Comparison of ENCODE assay signal across 8 mouse cellular contexts in the genomic region with DNA sequence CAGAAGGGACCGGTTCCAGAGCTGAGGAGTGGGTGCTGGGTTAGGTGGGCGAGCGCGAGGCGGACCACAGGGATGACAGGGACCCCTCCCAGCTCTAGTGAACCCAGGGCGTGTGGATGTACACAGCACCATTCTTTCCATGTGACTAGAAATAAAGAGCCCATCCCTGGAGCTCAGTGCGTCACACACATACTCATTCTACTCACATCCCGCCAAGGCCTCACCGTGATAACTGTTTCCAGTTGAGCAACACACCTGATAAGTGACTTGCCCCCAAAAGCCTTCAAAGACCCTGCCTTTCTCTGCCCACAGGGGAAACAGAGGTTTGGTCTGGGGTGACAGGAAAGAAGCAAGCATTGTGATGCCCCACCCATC. TPM values are rescaled to one million over a fixed set of nuclear protein-coding genes. Genes with fewer than 3 reads are reported as not detected.
DNase-seq lines count a peak whose midpoint lies in the region; ATAC-seq and TF ChIP-seq lines count a peak whose summit lies in the region.

No protein-coding gene starts in this region.

- H3K4me2 ChIP-seq in heart, embryonic 11.5 days = peak overlapping the region; percentile 86
- peak overlapping the region; percentile 57 for H3K4me2 ChIP-seq in forebrain, embryonic 16.5 days (ENCODE audit: low read length)

- no peaks in the 10 kb centered on the region for H3K36me3 ChIP-seq in heart, embryonic 11.5 days (ENCODE audit: control insufficient read depth, insufficient read depth, low read length)
- H3K36me3 ChIP-seq in E14TG2a.4 (ENCODE audit: insufficient read depth, low read length) = no peaks in the 10 kb centered on the region
- no peaks in the 10 kb centered on the region for H3K36me3 ChIP-seq in forebrain, embryonic 16.5 days (ENCODE audit: control insufficient read depth, insufficient read depth)

- H3K27me3 ChIP-seq in heart, embryonic 11.5 days (ENCODE audit: control insufficient read depth, insufficient read depth, low read length) = peaks cover 8% of the 10 kb centered on the region; the same call in 1 of the 2 replicates
- peaks cover 8% of the 10 kb centered on the region for H3K27me3 ChIP-seq in E14TG2a.4 (ENCODE audit: insufficient read depth, low read length)
- H3K27me3 ChIP-seq in forebrain, embryonic 16.5 days (replicated peaks; ENCODE audit: control insufficient read depth, insufficient read depth, low read length) = no peaks in the 10 kb centered on the region

- ATAC-seq in heart, embryonic 11.5 days (replicated peaks; ENCODE audit: insufficient number of reproducible peaks, low FRiP score, low TSS enrichment) = peak; percentile 14; the same call in 1 of the 2 replicates
- ATAC-seq in forebrain, embryonic 16.5 days = no peak
- no peak for ATAC-seq in erythroid progenitor cell, adult 5-6 weeks (replicated peaks; ENCODE audit: low FRiP score, poor library complexity, severe bottlenecking)

- TF ChIP-seq CTCF in E14TG2a.4 (conservative IDR thresholded peaks at IDR 0.05; ENCODE audit: low read length) = no peak

- peak overlapping the region; percentile 80 for H3K9ac ChIP-seq in heart, embryonic 11.5 days (ENCODE audit: low read depth, low read length)
- H3K9ac ChIP-seq in forebrain, embryonic 16.5 days (replicated peaks; ENCODE audit: low read depth, low read length) = peak overlapping the region; percentile 68

- 3% methylated on average over 9 of the region's 9 CpGs for WGBS in heart, embryonic 11.5 days (ENCODE audit: insufficient replicate concordance)
- 3% methylated on average over 9 of the region's 9 CpGs for WGBS in forebrain, embryonic 16.5 days

- H3K4me3 ChIP-seq in heart, embryonic 11.5 days (ENCODE audit: low read depth, low read length) = peak overlapping the region; percentile 86
- peak overlapping the region; percentile 90 for H3K4me3 ChIP-seq in E14TG2a.4 (replicated peaks; ENCODE audit: low read length)
- peak overlapping the region; percentile 82 for H3K4me3 ChIP-seq in forebrain, embryonic 16.5 days (replicated peaks; ENCODE audit: low read length)

- no peak for DNase-seq in heart, adult 11 months
- peak; percentile 20 for DNase-seq in lung, postnatal 10 days
- no peak for DNase-seq in right cerebral cortex, postnatal 25 days
- DNase-seq in thymus, postnatal 4 days = no peak

- peaks cover 7% of the 10 kb centered on the region for H3K4me1 ChIP-seq in heart, embryonic 11.5 days (ENCODE audit: control insufficient read depth, insufficient read depth, low read length)
- H3K4me1 ChIP-seq in E14TG2a.4 (replicated peaks; ENCODE audit: low read depth, low read length) = peaks cover 61% of the 10 kb centered on the region
- peaks cover 21% of the 10 kb centered on the region for H3K4me1 ChIP-seq in forebrain, embryonic 16.5 days (replicated peaks; ENCODE audit: control insufficient read depth, insufficient read depth, low read length)

- H3K27ac ChIP-seq in heart, embryonic 11.5 days (ENCODE audit: low read depth, low read length) = no peak overlapping the region
- peak overlapping the region; percentile 24; the same call in 1 of the 2 replicates for H3K27ac ChIP-seq in forebrain, embryonic 16.5 days (ENCODE audit: low read length)

- no peaks in the 10 kb centered on the region for H3K9me3 ChIP-seq in heart, embryonic 11.5 days (replicated peaks; ENCODE audit: control insufficient read depth, low read length)
- H3K9me3 ChIP-seq in E14TG2a.4 (ENCODE audit: low read length) = no peaks in the 10 kb centered on the region
- H3K9me3 ChIP-seq in forebrain, embryonic 16.5 days (ENCODE audit: control insufficient read depth, low read length) = no peaks in the 10 kb centered on the region

RNA-seq across cellular contexts. Expression of a gene that starts 0.5 kb away (rescaled TPM):
- polyA plus RNA-seq in heart, embryonic 11.5 days (2014; fragmentation: Nextera tagmentation; extraction: Ambion mirVana) = 3.6 and 3.8 TPM in 2 replicates
- polyA plus RNA-seq in forebrain, embryonic 16.5 days (2015; fragmentation: Nextera tagmentation; extraction: Ambion mirVana) = 7.5 and 7.8 TPM in 2 replicates
- total RNA-seq in erythroid progenitor cell, adult 5-6 weeks (2015; ENCODE audit: low replicate concordance) = not detected in 2 replicates
- total RNA-seq in erythroid progenitor cell, adult 5-6 weeks (2017; ENCODE audit: low replicate concordance) = not detected in 2 replicates

RNA-seq across cellular contexts. Expression of a gene that starts 0.8 kb away (rescaled TPM):
- polyA plus RNA-seq in heart, embryonic 11.5 days (2014; fragmentation: Nextera tagmentation; extraction: Ambion mirVana) = 1.3 and 1.7 TPM in 2 replicates
- 3.9 and 4.4 TPM in 2 replicates for polyA plus RNA-seq in forebrain, embryonic 16.5 days (2015; fragmentation: Nextera tagmentation; extraction: Ambion mirVana)
- total RNA-seq in erythroid progenitor cell, adult 5-6 weeks (2015; ENCODE audit: low replicate concordance) = not detected in 2 replicates
- not detected in 2 replicates for total RNA-seq in erythroid progenitor cell, adult 5-6 weeks (2017; ENCODE audit: low replicate concordance)

RNA-seq across cellular contexts. Expression of a gene that starts 38.8 kb away (rescaled TPM):
- polyA plus RNA-seq in heart, embryonic 11.5 days (2014; fragmentation: Nextera tagmentation; extraction: Ambion mirVana) = 35.1 and 39.2 TPM in 2 replicates
- polyA plus RNA-seq in forebrain, embryonic 16.5 days (2015; fragmentation: Nextera tagmentation; extraction: Ambion mirVana) = 18.6 and 19.1 TPM in 2 replicates
- 19.3 and 32.8 TPM in 2 replicates for total RNA-seq in erythroid progenitor cell, adult 5-6 weeks (2015; ENCODE audit: low replicate concordance)
- total RNA-seq in erythroid progenitor cell, adult 5-6 weeks (2017; ENCODE audit: low replicate concordance) = 8.5 and 9.8 TPM in 2 replicates
